Mouse (Mus musculus): ENCODE measurements around the gene Slc9a3.

- TF ChIP-seq CTCF (IDR thresholded peaks at IDR 0.05; ENCODE audit: borderline replicate concordance, control insufficient read depth, extremely low read depth, insufficient read depth, low read length, poor library complexity) (no peak), POLR2A (IDR thresholded peaks at IDR 0.05; ENCODE audit: control insufficient read depth, extremely low read depth, insufficient read depth, low read length, poor library complexity) (no peak)
Measured at GRCm38 (mm10) chr13:74166348-74167056, 45.2 kb downstream of the Slc9a3 start.

All from thymus, adult 2 months (tissue).